ENCODE assay signal across 8 mouse cellular contexts in the genomic region with DNA sequence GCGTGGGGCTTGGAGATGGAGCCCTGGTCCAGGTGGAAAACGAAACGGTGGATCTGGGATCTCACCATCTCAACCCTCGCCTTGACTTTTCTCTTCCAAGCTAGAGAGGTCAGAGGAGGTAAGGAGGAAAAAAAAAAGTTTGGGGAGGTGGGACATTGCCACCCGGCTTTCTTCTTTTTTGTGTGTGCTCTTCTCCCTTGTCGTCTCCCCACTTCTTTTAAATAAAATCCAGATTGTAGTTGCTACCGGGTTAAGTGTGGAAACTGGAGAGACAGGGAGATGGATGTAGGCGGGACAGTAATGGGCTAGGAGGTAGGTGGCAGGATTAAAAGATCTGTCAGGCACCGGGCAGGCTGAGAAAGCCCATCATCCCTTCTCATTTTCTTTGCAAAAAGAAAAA. TPM values are rescaled to one million over a fixed set of nuclear protein-coding genes. Genes with fewer than 3 reads are reported as not detected.
DNase-seq lines count a peak whose midpoint lies in the region; ATAC-seq and TF ChIP-seq lines count a peak whose summit lies in the region.

No protein-coding gene starts in this region.

- TF ChIP-seq CTCF in testis, adult 2 months (IDR thresholded peaks at IDR 0.05; ENCODE audit: control insufficient read depth, insufficient read depth, insufficient replicate concordance, low read depth, low read length) = no peak
- TF ChIP-seq CTCF in liver, embryonic 14.5 days (IDR thresholded peaks at IDR 0.05; ENCODE audit: low read depth) = no peak

- TF ChIP-seq POLR2A in testis, adult 2 months (IDR thresholded peaks at IDR 0.05; ENCODE audit: control insufficient read depth, low read depth, low read length) = no peak

- no peak overlapping the region for H3K9ac ChIP-seq in liver, embryonic 14.5 days (replicated peaks)

- no peaks in the 10 kb centered on the region for H3K36me3 ChIP-seq in testis, adult 2 months (ENCODE audit: control insufficient read depth, insufficient read depth, low read length)
- no peaks in the 10 kb centered on the region for H3K36me3 ChIP-seq in liver, embryonic 14.5 days (replicated peaks; ENCODE audit: control insufficient read depth, insufficient read depth, low read depth)

- peaks cover 8% of the 10 kb centered on the region; the same call in 1 of the 2 replicates for H3K4me1 ChIP-seq in testis, adult 2 months (ENCODE audit: control insufficient read depth, insufficient read depth, low read length)
- H3K4me1 ChIP-seq in liver, embryonic 14.5 days (replicated peaks; ENCODE audit: control insufficient read depth in 2 of 2, insufficient read depth in 2 of 2, low read length in 1 of 2) = no peaks in the 10 kb centered on the region

- TF ChIP-seq EP300 in liver, embryonic 14.5 days (IDR thresholded peaks at IDR 0.05; ENCODE audit: low read depth) = no peak

- H3K27me3 ChIP-seq in testis, adult 2 months (ENCODE audit: control insufficient read depth, insufficient read depth, low read length) = no peaks in the 10 kb centered on the region; the same call in 1 of the 2 replicates
- H3K27me3 ChIP-seq in liver, embryonic 14.5 days (ENCODE audit: control insufficient read depth, insufficient read depth, low read length) = peaks cover 7% of the 10 kb centered on the region

- H3K4me3 ChIP-seq in testis, adult 2 months (ENCODE audit: control insufficient read depth, low read depth, low read length) = peak overlapping the region; percentile 58
- peak overlapping the region; percentile 24 to 35; a peak in 3 of 4 replicates for H3K4me3 ChIP-seq in liver, embryonic 14.5 days (ENCODE audit: insufficient read depth in 1 of 2, low read depth in 2 of 2, low read length in 2 of 2)

- no peaks in the 10 kb centered on the region for H3K9me3 ChIP-seq in liver, embryonic 14.5 days (ENCODE audit: control insufficient read depth, low read length)

- H3K27ac ChIP-seq in testis, adult 2 months (ENCODE audit: control insufficient read depth, insufficient read depth, low read depth, low read length) = no peak overlapping the region
- no peak overlapping the region for H3K27ac ChIP-seq in liver, embryonic 14.5 days

- DNase-seq in embryo, embryonic 9.5 days (ENCODE audit: extremely low spot score) = peak; percentile 17
- DNase-seq in embryo, embryonic 10 days (ENCODE audit: low spot score) = no peak
- DNase-seq in testis, postnatal 14 days (ENCODE audit: low spot score) = no peak
- DNase-seq in liver, embryonic 14.5 days (ENCODE audit: low read depth in 3 of 3, low spot score in 3 of 3) = no peak
- DNase-seq in right cerebral cortex, postnatal 36 days (ENCODE audit: low spot score in 2 of 2) = no peak
- no peak for DNase-seq in adrenal gland, postnatal 10 days
- DNase-seq in cerebellum, adult 18-20 months = no peak

- peak overlapping the region; percentile 47 for H3K4me2 ChIP-seq in liver, embryonic 14.5 days (ENCODE audit: low read depth)

- 0% methylated on average over 9 of the region's 9 CpGs for WGBS in liver, embryonic 14.5 days (ENCODE audit: insufficient replicate concordance)

- no peak for ATAC-seq in liver, embryonic 14.5 days (ENCODE audit: insufficient read depth)

RNA-seq across cellular contexts. Expression of gene Col11a1, which starts 0.5 kb away (rescaled TPM):
- 0.25 and 0.28 TPM in 2 replicates for polyA plus RNA-seq in testis, adult 2 months (2012; rRNA removed)
- polyA plus RNA-seq in liver, embryonic 14.5 days (2012; rRNA removed) = 0.90 and 1.6 TPM in 2 replicates
- 1.1 TPM in 2 replicates for polyA plus RNA-seq in liver, embryonic 14.5 days (2014; fragmentation: Nextera tagmentation; extraction: Ambion mirVana)
- 10 to 100 TPM in 1 of 2 experiments, 1 to 10 TPM in 1; 1.6 to 16.6 TPM for total RNA-seq in adrenal gland, postnatal 10 days (2021)
